Mouse (Mus musculus) kidney, embryonic 14.5 days (tissue): ENCODE measurements around the gene Faf2. TPM values are rescaled to one million over a fixed set of nuclear protein-coding genes. Genes with fewer than 3 reads are reported as not detected.

ENCODE experiments used
- ATAC-seq: fragments of 200-750 bp; cut with Nextera tagmentation; 2 replicates; pipeline ENCODE4 v1.8.0; 2017; ENCODE audit warnings: moderate number of reproducible peaks, mild to moderate bottlenecking, moderate TSS enrichment, moderate library complexity; ENCODE audit not compliant: low FRiP score, low TSS enrichment
- H3K27ac ChIP-seq: fragments of 300-500 bp; sonication (generic); 2 replicates; pipeline ENCODE4 v1.5.1; 2014; ENCODE audit warnings: low read depth, mild to moderate bottlenecking, low read length, moderate library complexity, mixed read lengths
- H3K27me3 ChIP-seq: fragments of 300-500 bp; sonication (generic); 2 replicates; pipeline ENCODE4 v1.6.1; 2014; ENCODE audit warnings: mild to moderate bottlenecking, low read length; ENCODE audit not compliant: control insufficient read depth, insufficient read depth
- H3K36me3 ChIP-seq: fragments of 300-500 bp; sonication (generic); 2 replicates; pipeline ENCODE4 v1.6.1; 2014; ENCODE audit warnings: low read length, mixed read lengths; ENCODE audit not compliant: control insufficient read depth, insufficient read depth
- H3K4me1 ChIP-seq: fragments of 300-500 bp; sonication (generic); 2 replicates; pipeline ENCODE4 v1.6.1; 2014; ENCODE audit warnings: low read length, mixed read lengths; ENCODE audit not compliant: control insufficient read depth, insufficient read depth
- H3K4me2 ChIP-seq: fragments of 300-500 bp; sonication (generic); replicated peaks from 2 replicates; pipeline ENCODE4 v1.6.1; 2014; ENCODE audit warnings: low read depth, mild to moderate bottlenecking, low read length
- H3K4me3 ChIP-seq: fragments of 300-500 bp; sonication (generic); 2 replicates; pipeline ENCODE4 v1.5.1; 2014; ENCODE audit warnings: mild to moderate bottlenecking, low read length
- H3K9ac ChIP-seq: fragments of 300-500 bp; sonication (generic); 2 replicates; pipeline ENCODE4 v1.6.1; 2014; ENCODE audit warnings: low read depth, mild to moderate bottlenecking, low read length, moderate library complexity
- H3K9me3 ChIP-seq: fragments of 300-500 bp; sonication (generic); 2 replicates; pipeline ENCODE4 v1.6.1; 2016; ENCODE audit warnings: low read length; ENCODE audit not compliant: control insufficient read depth
- WGBS: fragments of 180-500 bp; shearing (Covaris S2); extraction: QIAGEN DNeasy Blood & Tissue Kit; methylation state at CpG from one replicate; pipeline ENCODE4 v1.1.7; 2014; 5-methylcytosine and 5-hydroxymethylcytosine counted together
- polyA plus RNA-seq: library from polyadenylated mRNA; unstranded; fragments of >200 nt; fragmentation: Nextera tagmentation; extraction: Ambion mirVana; gene quantifications from 2 replicates; pipeline ENCODE4 v1.2.1, GENCODE M21; 2014

Faf2 gene
- polyA plus RNA-seq, 1 experiment from 2014 or later, result 126 TPM

GRCm38 (mm10) chr13:54660877-54661276, 39.3 kb downstream of the Faf2 start:
- no peaks in the 10 kb centered on the region for H3K9me3 ChIP-seq
- 71% methylated on average over 5 of the region's 5 CpGs for WGBS
- ATAC-seq, result no peak
- H3K36me3 ChIP-seq, result peaks cover 71% of the 10 kb centered on the region
- peaks cover 14% of the 10 kb centered on the region; the same call in 1 of the 2 replicates for H3K4me1 ChIP-seq
- no peak overlapping the region for H3K4me2 ChIP-seq
- H3K27me3 ChIP-seq, result no peaks in the 10 kb centered on the region
- H3K4me3 ChIP-seq, result no peak overlapping the region
- no peak overlapping the region for H3K27ac ChIP-seq
- no peak overlapping the region for H3K9ac ChIP-seq

- Histone ChIP-seq H3K36me3 (peaks cover 66% of the 10 kb centered on the region), H3K4me1 (peaks cover 14% of the 10 kb centered on the region; the same call in 1 of the 2 replicates), H3K27me3 (no peaks in the 10 kb centered on the region), H3K9me3 (no peaks in the 10 kb centered on the region), H3K4me3 (no peak overlapping the region), H3K9ac (no peak overlapping the region), H3K4me2 (no peak overlapping the region), H3K27ac (no peak overlapping the region)
- WGBS, result 89% methylated on average over 12 of the region's 12 CpGs
- ATAC-seq, result no peak
Observed at GRCm38 (mm10) chr13:54661358-54661757, 39.8 kb downstream of the Faf2 start.

DNA sequence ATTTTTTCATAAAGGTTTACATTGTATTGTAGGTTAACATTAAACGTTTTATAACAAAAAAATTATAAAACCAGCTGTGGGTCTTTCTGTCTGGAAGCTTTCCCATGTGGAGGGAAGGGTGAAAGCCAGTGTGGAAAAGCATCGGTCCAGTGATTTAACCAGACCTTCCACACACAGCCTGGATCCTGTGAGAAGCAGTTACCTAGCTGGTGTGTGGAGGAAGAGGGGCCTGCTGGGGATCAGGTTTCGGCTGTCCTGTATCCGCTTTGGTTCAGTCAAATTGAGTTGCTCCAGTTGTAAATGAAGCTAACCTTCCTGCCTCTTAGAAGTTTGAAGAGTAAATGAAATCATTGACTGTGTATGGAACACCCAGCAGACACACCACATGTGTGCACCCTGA, 42.4 kb downstream of the Faf2 start:
- Histone ChIP-seq H3K4me3 (no peak overlapping the region), H3K27ac (peak overlapping the region; percentile 25; the same call in 1 of the 2 replicates), H3K4me2 (no peak overlapping the region), H3K4me1 (peaks cover 14% of the 10 kb centered on the region; the same call in 1 of the 2 replicates), H3K9ac (no peak overlapping the region), H3K27me3 (no peaks in the 10 kb centered on the region), H3K36me3 (peaks cover 40% of the 10 kb centered on the region), H3K9me3 (no peaks in the 10 kb centered on the region)
- WGBS, result 38% methylated on average over 4 of the region's 4 CpGs
- ATAC-seq, result peak; percentile 61

- peak; percentile 39; the same call in 1 of the 2 replicates for ATAC-seq
- Histone ChIP-seq H3K4me1 (peaks cover 14% of the 10 kb centered on the region; the same call in 1 of the 2 replicates), H3K4me2 (no peak overlapping the region), H3K36me3 (peaks cover 36% of the 10 kb centered on the region), H3K9me3 (no peaks in the 10 kb centered on the region), H3K27me3 (no peaks in the 10 kb centered on the region), H3K4me3 (no peak overlapping the region), H3K9ac (no peak overlapping the region), H3K27ac (peak overlapping the region; percentile 2)
- 98% methylated on average over 1 of the region's 1 CpGs for WGBS
Observed at GRCm38 (mm10) chr13:54664509-54664908, 42.9 kb downstream of the Faf2 start.

- peaks cover 14% of the 10 kb centered on the region; the same call in 1 of the 2 replicates for H3K4me1 ChIP-seq
- no peaks in the 10 kb centered on the region for H3K27me3 ChIP-seq
- no peak overlapping the region for H3K9ac ChIP-seq
- no peak overlapping the region for H3K4me3 ChIP-seq
- WGBS, result 93% methylated on average over 7 of the region's 7 CpGs
- ATAC-seq, result no peak
- no peak overlapping the region for H3K4me2 ChIP-seq
- H3K36me3 ChIP-seq, result peaks cover 30% of the 10 kb centered on the region
- H3K27ac ChIP-seq, result no peak overlapping the region
- no peaks in the 10 kb centered on the region for H3K9me3 ChIP-seq
Observed at GRCm38 (mm10) chr13:54665062-54665461, 43.5 kb downstream of the Faf2 start.

GRCm38 (mm10) chr13:54670491-54670890, 48.9 kb downstream of the Faf2 start:
- H3K9ac ChIP-seq, result no peak overlapping the region
- no peaks in the 10 kb centered on the region for H3K27me3 ChIP-seq
- H3K9me3 ChIP-seq, result no peaks in the 10 kb centered on the region
- no peak overlapping the region for H3K4me2 ChIP-seq
- H3K27ac ChIP-seq, result no peak overlapping the region
- peak; percentile 16; the same call in 1 of the 2 replicates for ATAC-seq
- no peaks in the 10 kb centered on the region for H3K4me1 ChIP-seq
- 77% methylated on average over 2 of the region's 2 CpGs for WGBS
- H3K36me3 ChIP-seq, result no peaks in the 10 kb centered on the region
- no peak overlapping the region for H3K4me3 ChIP-seq

- peak; percentile 54; the same call in 1 of the 2 replicates for ATAC-seq
- peaks cover 24% of the 10 kb centered on the region for H3K36me3 ChIP-seq
- WGBS, result 50% methylated on average over 11 of the region's 11 CpGs
Observed at GRCm38 (mm10) chr13:54675895-54676590, 54.5 kb downstream of the Faf2 start.

DNA sequence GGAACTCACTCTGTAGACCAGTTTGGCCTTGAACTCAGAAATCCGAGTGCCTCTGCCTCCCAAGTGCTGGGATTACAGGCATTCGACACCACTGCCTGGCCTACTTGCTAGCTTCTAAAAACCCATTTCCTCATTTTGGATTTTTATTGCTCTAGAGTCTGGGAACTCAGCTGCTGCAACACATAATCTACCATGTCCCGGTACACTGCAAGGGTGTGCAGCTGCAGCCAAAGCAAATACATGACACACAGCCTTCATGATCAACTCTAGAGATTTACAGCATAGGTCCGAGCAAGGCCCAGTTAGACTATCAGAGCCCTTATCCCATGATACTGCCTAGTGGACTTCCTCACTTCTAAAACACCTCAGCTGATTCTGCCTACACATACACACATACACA, 56.7 kb downstream of the Faf2 start:
- H3K4me3 ChIP-seq, result no peak overlapping the region
- no peak overlapping the region for H3K9ac ChIP-seq
- H3K4me2 ChIP-seq, result no peak overlapping the region
- no peaks in the 10 kb centered on the region for H3K27me3 ChIP-seq
- no peak for ATAC-seq
- 0 out of 2 replicates have a peak, but pooled peaks cover 3% of the 10 kb centered on the region for H3K4me1 ChIP-seq
- H3K36me3 ChIP-seq, result peaks cover 46% of the 10 kb centered on the region
- H3K27ac ChIP-seq, result no peak overlapping the region
- 50% methylated on average over 4 of the region's 4 CpGs for WGBS
- H3K9me3 ChIP-seq, result no peaks in the 10 kb centered on the region

More at GRCm38 (mm10) chr13:54675895-54676590, 54.5 kb downstream of the Faf2 start:
- 0 out of 2 replicates have a peak, but pooled peaks cover 3% of the 10 kb centered on the region for H3K4me1 ChIP-seq
- H3K9ac ChIP-seq, result no peak overlapping the region
- H3K27me3 ChIP-seq, result no peaks in the 10 kb centered on the region
- no peak overlapping the region for H3K4me3 ChIP-seq
- H3K4me2 ChIP-seq, result no peak overlapping the region
- H3K9me3 ChIP-seq, result no peaks in the 10 kb centered on the region
- H3K27ac ChIP-seq, result peak overlapping the region; percentile 9; the same call in 1 of the 2 replicates

DNA sequence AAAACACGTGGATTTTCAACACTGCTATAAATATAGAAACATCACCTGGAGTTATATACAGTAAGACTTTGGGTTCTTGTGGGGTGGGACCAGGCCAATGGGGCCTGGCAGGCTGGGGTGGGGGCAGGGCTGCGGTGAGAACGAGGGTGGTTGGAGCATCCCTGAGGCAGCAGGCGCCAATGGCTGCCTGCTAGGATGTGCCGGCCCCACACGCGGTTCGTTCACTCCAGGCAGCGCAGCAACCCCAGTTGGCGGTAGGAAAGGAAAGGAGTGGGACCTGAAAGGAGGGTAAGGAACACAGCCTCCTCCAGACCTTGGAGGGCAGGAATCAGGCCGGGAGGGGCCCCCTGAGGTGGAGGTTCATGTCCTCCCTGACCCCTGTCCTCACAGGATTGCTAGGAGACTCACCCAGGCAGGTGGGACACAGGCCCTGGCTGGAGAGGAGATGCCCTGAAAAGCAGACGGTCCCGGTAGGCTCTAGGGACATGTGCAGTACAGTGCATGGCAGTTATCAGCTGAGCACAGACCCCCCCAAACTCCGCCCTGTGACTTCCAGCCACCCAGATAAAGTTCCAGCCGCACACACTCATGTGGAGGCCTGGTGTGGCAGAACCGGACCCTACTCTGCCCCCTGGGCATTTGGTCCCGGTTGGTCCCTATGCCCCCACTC, 58.7 kb downstream of the Faf2 start:
- no peaks in the 10 kb centered on the region for H3K9me3 ChIP-seq
- no peak overlapping the region for H3K4me3 ChIP-seq
- no peak overlapping the region for H3K27ac ChIP-seq
- H3K4me2 ChIP-seq, result no peak overlapping the region
- 76% methylated on average over 17 of the region's 17 CpGs for WGBS
- no peak for ATAC-seq
- H3K9ac ChIP-seq, result no peak overlapping the region
- no peaks in the 10 kb centered on the region for H3K27me3 ChIP-seq
- H3K4me1 ChIP-seq, result peaks cover 15% of the 10 kb centered on the region
- peaks cover 62% of the 10 kb centered on the region for H3K36me3 ChIP-seq
